Mouse (Mus musculus) MEL-GATA-1-ER (cell line): ENCODE data around the gene Rasal1.

Experiments
- DNase-seq: peaks from one replicate; pipeline ENCODE4 v3.0.0-alpha.2; 2012; ENCODE audit warnings: low read depth; ENCODE audit errors: extremely low read depth

The Rasal1 gene

GRCm38 (mm10) chr5:120718600-120719378 lies 70.2 kb downstream of the Rasal1 start:
- DNase-seq = no peak

DNA sequence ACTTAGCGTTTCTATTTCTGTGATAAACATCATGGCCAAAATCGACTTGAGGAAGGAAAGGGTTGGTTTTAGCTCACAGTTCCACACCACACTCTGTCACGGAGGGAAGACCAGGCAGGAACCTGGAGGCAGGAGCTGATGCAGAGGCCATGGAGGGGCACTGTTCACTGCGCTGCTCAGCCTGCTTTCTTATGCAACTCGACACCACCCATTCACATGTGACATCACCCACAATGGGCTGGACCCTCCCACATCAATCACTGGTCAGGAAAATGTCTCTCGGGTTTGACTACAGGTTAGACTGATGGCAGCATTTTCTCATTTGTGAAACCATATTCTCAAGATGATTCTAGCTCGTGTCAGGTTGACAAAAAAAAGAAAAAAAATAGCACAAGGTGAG lies 72.4 kb downstream of the Rasal1 start:
- no peak for DNase-seq

- DNase-seq = no peak
Observed at GRCm38 (mm10) chr5:120725811-120726455, 77.3 kb downstream of the Rasal1 start.
